Mouse (Mus musculus) adrenal gland (tissue): ENCODE measurements around the gene Ptprg.

Experiments
- intact Hi-C: fragments of 180-260 bp; cut with DNase I; formaldehyde crosslinking; loops from one replicate; pipeline ENCODE4 v1.15.1; 2025

The Ptprg gene

GRCm38 (mm10) chr14:11871752-11872344 is 318.5 kb downstream of the Ptprg start:
- intact Hi-C loops, result no loop called here

- intact Hi-C loops, result no loop called here
These were observed 320.9 kb downstream of the Ptprg start for GRCm38 (mm10) chr14:11874266-11874665.

- intact Hi-C loops, result no loop called here
These were observed 321.9 kb downstream of the Ptprg start for GRCm38 (mm10) chr14:11874960-11875889.

- intact Hi-C loops, result no loop called here
These were observed 327.8 kb downstream of the Ptprg start for GRCm38 (mm10) chr14:11881082-11881481.

GRCm38 (mm10) chr14:11883142-11883921 is 330.0 kb downstream of the Ptprg start:
- intact Hi-C loops, result no loop called here

- intact Hi-C loops, result no loop called here
These were observed 330.7 kb downstream of the Ptprg start for GRCm38 (mm10) chr14:11883995-11884394.

- intact Hi-C loops, result no loop called here
These were observed 333.1 kb downstream of the Ptprg start for GRCm38 (mm10) chr14:11886417-11886816.

GRCm38 (mm10) chr14:11890890-11891289 is 337.6 kb downstream of the Ptprg start:
- intact Hi-C loops, result no loop called here

GRCm38 (mm10) chr14:11892621-11893020 is 339.3 kb downstream of the Ptprg start:
- intact Hi-C loops, result no loop called here

GRCm38 (mm10) chr14:11895486-11895885 is 342.2 kb downstream of the Ptprg start:
- intact Hi-C loops, result no loop called here

- intact Hi-C loops, result no loop called here
These were observed 349.5 kb downstream of the Ptprg start for GRCm38 (mm10) chr14:11902794-11903193.

GRCm38 (mm10) chr14:11906130-11906675 is 352.9 kb downstream of the Ptprg start:
- intact Hi-C loops, result no loop called here

GRCm38 (mm10) chr14:11912253-11912652 is 358.9 kb downstream of the Ptprg start:
- intact Hi-C loops, result no loop called here

- intact Hi-C loops, result no loop called here
These were observed 363.9 kb downstream of the Ptprg start for GRCm38 (mm10) chr14:11917225-11917624.

- intact Hi-C loops, result no loop called here
These were observed 375.2 kb downstream of the Ptprg start for GRCm38 (mm10) chr14:11928545-11928944.

GRCm38 (mm10) chr14:11932517-11932916 is 379.2 kb downstream of the Ptprg start:
- intact Hi-C loops, result no loop called here

- intact Hi-C loops, result no loop called here
These were observed 381.2 kb downstream of the Ptprg start for GRCm38 (mm10) chr14:11934556-11934955.

- intact Hi-C loops, result no loop called here
These were observed 381.9 kb downstream of the Ptprg start for GRCm38 (mm10) chr14:11935281-11935680.

- intact Hi-C loops, result no loop called here
These were observed 382.4 kb downstream of the Ptprg start for GRCm38 (mm10) chr14:11935698-11936097.

GRCm38 (mm10) chr14:11938912-11939311 is 385.6 kb downstream of the Ptprg start:
- intact Hi-C loops, result no loop called here

- intact Hi-C loops, result no loop called here
These were observed 388.7 kb downstream of the Ptprg start for GRCm38 (mm10) chr14:11941989-11942514.
